Mouse (Mus musculus) heart, embryonic 13.5 days (tissue): Measurements from ENCODE around the gene 2300002M23Rik. TPM values are rescaled to one million over a fixed set of nuclear protein-coding genes. Genes with fewer than 3 reads are reported as not detected.
A peak's percentile ranks its signal among the peaks of the same experiment; 100 is the strongest.

Experiments
- ATAC-seq: fragments of 200-750 bp; cut with Nextera tagmentation; 2 replicates; pipeline ENCODE4 v1.8.0; 2017; ENCODE audit warnings: moderate TSS enrichment; ENCODE audit not compliant: insufficient number of reproducible peaks, low FRiP score, low TSS enrichment; ENCODE audit errors: extremely low read depth
- H3K27ac ChIP-seq: fragments of 300-500 bp; sonication (generic); replicated peaks from 2 replicates; pipeline ENCODE4 v1.5.1; 2015; ENCODE audit warnings: moderate library complexity, mild to moderate bottlenecking, inconsistent platforms
- H3K27me3 ChIP-seq: fragments of 300-500 bp; sonication (generic); replicated peaks from 2 replicates; pipeline ENCODE4 v1.6.1; 2015; ENCODE audit warnings: mild to moderate bottlenecking, inconsistent platforms
- H3K36me3 ChIP-seq: fragments of 300-500 bp; sonication (generic); 2 replicates; pipeline ENCODE4 v1.6.1; 2015; ENCODE audit warnings: mild to moderate bottlenecking, inconsistent platforms
- H3K4me1 ChIP-seq: fragments of 300-500 bp; sonication (generic); 2 replicates; pipeline ENCODE4 v1.6.1; 2015; ENCODE audit warnings: inconsistent platforms
- H3K4me2 ChIP-seq: fragments of 300-500 bp; sonication (generic); 2 replicates; pipeline ENCODE4 v1.6.1; 2015; ENCODE audit warnings: inconsistent platforms, mild to moderate bottlenecking, moderate library complexity
- H3K4me3 ChIP-seq: fragments of 300-500 bp; sonication (generic); 2 replicates; pipeline ENCODE4 v1.5.1; 2015; ENCODE audit warnings: moderate library complexity, mild to moderate bottlenecking, inconsistent platforms
- H3K9ac ChIP-seq: fragments of 300-500 bp; sonication (generic); 2 replicates; pipeline ENCODE4 v1.6.1; 2015; ENCODE audit warnings: inconsistent platforms, mild to moderate bottlenecking, moderate library complexity
- H3K9me3 ChIP-seq: fragments of 300-500 bp; sonication (generic); 2 replicates; pipeline ENCODE4 v1.6.1; 2016; ENCODE audit warnings: inconsistent platforms
- WGBS: fragments of 180-500 bp; shearing (Covaris S2); methylation state at CpG from one replicate; pipeline ENCODE4 v1.1.7; 2015; ENCODE audit warnings: mixed read lengths; 5-methylcytosine and 5-hydroxymethylcytosine counted together
- polyA plus RNA-seq: library from polyadenylated mRNA; unstranded; fragments of >200 nt; fragmentation: Nextera tagmentation; extraction: Ambion mirVana; gene quantifications from 2 replicates; pipeline ENCODE4 v1.2.1, GENCODE M21; 2015

2300002M23Rik gene
- polyA plus RNA-seq, 1 experiment from 2014 or later = not detected

DNA sequence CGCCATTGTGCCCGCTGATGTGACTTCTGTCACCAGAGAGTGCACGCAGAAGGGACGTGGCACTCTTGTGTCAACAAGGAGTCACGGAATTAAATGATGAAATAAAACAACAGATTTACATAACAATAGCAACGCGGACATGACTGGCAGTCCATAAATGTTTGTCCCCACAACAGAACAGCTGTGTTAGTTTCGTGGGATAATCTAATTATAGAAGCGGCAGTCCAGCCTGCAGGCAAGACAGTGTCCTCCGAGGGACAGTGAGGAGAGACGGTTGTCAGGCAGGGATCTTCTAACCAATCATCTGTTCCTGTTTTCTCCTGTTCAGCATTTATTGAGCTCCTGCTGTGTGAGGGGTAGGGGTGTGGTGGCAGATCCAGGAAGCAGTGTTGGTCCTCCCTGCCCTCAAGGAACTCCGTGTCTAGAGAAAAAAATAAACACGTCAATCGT is 23.8 kb upstream of the 2300002M23Rik start:
- ATAC-seq = no peak
- no peaks in the 10 kb centered on the region for H3K9me3 ChIP-seq
- H3K4me3 ChIP-seq = no peak overlapping the region; the same call in 1 of the 2 replicates
- peak overlapping the region; percentile 37 for H3K4me2 ChIP-seq
- H3K27me3 ChIP-seq = 0 out of 2 replicates have a peak, but pooled peaks cover 3% of the 10 kb centered on the region
- no peaks in the 10 kb centered on the region for H3K36me3 ChIP-seq
- peaks cover 21% of the 10 kb centered on the region for H3K4me1 ChIP-seq
- 0 out of 2 replicates have a peak overlapping the region, but pooled peaks have one; percentile 59 for H3K9ac ChIP-seq
- 46% methylated on average over 14 of the region's 14 CpGs for WGBS
- H3K27ac ChIP-seq = peak overlapping the region; percentile 15; the same call in 1 of the 2 replicates

DNA sequence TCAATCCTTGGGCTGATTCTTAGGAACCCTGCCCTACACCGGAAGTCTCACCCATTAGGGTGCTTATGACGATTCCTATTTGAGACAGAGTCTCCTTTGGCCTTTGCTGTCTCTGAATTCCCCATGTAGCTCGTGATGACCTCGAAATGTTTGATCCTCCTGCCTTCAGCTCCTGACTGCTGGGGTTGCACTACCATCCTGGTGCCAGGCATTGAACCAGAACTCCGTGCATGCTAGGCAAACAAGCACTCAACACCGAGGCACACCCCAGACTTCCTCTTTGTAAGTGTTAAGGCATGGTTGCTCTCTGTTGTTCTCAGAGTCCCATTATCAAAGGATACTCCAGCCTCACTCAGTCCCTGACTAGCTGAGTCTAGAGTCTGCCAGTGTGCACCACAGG is 23.2 kb upstream of the 2300002M23Rik start:
- 70% methylated on average over 6 of the region's 6 CpGs for WGBS
- no peak overlapping the region for H3K9ac ChIP-seq
- H3K27ac ChIP-seq = no peak overlapping the region
- no peaks in the 10 kb centered on the region for H3K36me3 ChIP-seq
- peaks cover 27% of the 10 kb centered on the region for H3K4me1 ChIP-seq
- no peak overlapping the region for H3K4me2 ChIP-seq
- no peak overlapping the region for H3K4me3 ChIP-seq
- ATAC-seq = no peak
- no peaks in the 10 kb centered on the region for H3K9me3 ChIP-seq
- H3K27me3 ChIP-seq = 0 out of 2 replicates have a peak, but pooled peaks cover 3% of the 10 kb centered on the region

DNA sequence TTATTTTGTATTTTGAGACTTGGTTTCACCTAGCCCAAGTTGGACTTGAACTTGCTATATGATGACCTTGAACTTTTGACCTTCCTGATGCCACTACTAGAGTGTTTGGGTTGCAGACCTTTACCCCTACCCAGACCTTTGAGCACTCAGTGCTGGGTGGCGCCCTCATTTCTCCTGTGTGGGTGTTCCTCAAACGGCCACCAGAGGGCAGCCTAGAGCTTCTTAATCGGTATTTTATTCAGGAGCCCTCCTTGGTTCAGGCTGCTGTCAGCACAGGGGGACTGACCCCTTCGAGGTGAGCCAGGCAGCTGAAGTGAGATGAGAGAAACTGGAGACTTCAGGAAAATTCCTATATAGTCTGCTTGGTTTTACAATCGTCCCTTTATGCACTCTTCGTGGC is 22.6 kb upstream of the 2300002M23Rik start:
- Histone ChIP-seq H3K27ac (no peak overlapping the region), H3K4me1 (peaks cover 33% of the 10 kb centered on the region), H3K9me3 (no peaks in the 10 kb centered on the region), H3K27me3 (0 out of 2 replicates have a peak, but pooled peaks cover 3% of the 10 kb centered on the region), H3K36me3 (no peaks in the 10 kb centered on the region), H3K4me3 (no peak overlapping the region), H3K9ac (no peak overlapping the region), H3K4me2 (no peak overlapping the region)
- no peak for ATAC-seq
- 34% methylated on average over 6 of the region's 6 CpGs for WGBS

DNA sequence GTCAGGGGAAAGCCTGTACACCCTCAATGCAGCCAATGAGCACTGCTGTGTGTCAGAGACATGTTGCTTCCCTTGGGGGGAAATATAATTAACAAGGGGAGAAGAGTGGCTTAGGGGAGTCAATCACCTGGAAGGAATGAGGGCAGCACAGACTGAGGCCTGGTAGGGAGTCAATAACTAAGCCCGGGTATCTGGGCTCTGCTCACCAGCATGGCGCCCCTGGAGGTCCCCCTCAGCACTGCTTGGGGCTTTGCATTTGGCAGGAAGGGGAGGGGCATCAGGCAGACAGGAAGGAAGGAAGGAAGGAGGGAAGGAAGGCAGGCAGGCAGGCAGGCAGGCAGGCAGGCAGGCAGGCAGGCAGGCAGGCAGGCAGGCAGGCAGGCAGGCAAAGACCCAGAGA is 19.8 kb upstream of the 2300002M23Rik start:
- Histone ChIP-seq H3K27me3 (no peaks in the 10 kb centered on the region), H3K9me3 (no peaks in the 10 kb centered on the region), H3K4me3 (no peak overlapping the region), H3K9ac (no peak overlapping the region), H3K27ac (no peak overlapping the region), H3K4me2 (no peak overlapping the region), H3K36me3 (no peaks in the 10 kb centered on the region), H3K4me1 (peaks cover 60% of the 10 kb centered on the region)
- WGBS = 78% methylated on average over 2 of the region's 2 CpGs
- ATAC-seq = no peak

DNA sequence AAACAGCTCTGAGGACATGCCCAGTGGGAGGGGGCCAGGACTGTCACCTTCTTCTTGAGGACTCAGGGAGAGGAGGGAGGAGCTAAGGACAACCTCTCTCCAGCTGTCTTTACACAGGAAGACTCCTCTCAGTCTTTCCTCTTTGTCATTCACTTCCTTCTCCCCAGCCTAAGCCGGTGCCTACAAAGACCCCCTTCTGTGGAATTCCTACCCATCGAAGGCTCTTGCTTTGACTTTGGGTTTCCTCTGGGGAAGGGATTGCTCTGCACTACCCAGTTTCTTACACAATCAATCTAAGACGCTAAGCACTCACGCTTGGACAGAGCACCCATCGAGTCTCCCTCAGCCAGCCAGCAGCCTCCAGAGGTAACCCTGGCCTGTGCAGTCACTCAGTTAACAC is 18.6 kb upstream of the 2300002M23Rik start:
- no peaks in the 10 kb centered on the region for H3K9me3 ChIP-seq
- 16% methylated on average over 5 of the region's 5 CpGs for WGBS
- no peak for ATAC-seq
- H3K9ac ChIP-seq = peak overlapping the region; percentile 47; the same call in 1 of the 2 replicates
- H3K4me3 ChIP-seq = no peak overlapping the region
- no peaks in the 10 kb centered on the region for H3K27me3 ChIP-seq
- no peaks in the 10 kb centered on the region for H3K36me3 ChIP-seq
- H3K4me1 ChIP-seq = peaks cover 53% of the 10 kb centered on the region
- no peak overlapping the region for H3K4me2 ChIP-seq
- H3K27ac ChIP-seq = peak overlapping the region; percentile 99

DNA sequence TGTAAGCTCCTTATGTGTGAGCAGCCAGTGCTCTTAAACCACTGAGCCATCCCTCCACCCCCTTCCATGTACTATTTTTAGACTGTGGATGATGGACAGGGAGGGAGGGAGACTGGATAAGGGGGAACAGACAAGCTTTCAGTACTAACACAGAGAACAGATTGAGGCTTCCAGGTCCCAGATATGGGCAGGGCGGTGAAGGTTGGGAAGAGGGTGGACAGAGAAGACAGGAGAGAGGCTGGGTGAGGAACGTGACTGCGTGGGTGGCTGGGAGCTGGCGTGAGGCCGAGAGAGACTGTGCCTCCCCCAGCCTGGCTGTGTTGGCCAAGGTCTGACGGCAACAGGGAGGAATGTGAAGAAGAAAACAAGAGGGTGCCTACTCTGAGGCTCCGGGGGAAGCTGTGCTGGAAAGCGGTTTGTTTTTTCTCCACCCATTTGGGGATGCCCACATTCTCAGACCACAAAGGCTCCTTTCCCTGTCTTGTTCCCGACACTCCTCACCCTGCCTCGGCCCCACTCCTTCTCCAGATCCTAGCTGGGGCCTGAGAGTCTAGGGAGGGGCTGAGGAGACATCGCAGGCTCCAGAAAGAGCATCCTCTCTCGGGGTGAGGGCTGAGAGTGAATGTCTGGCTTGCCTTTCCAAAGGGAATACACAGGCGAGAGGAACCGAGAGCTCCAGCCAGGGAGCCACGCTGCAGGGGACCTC is 17.7 kb upstream of the 2300002M23Rik start:
- H3K4me3 ChIP-seq = peak overlapping the region; percentile 33
- 14% methylated on average over 15 of the region's 15 CpGs for WGBS
- H3K27me3 ChIP-seq = no peaks in the 10 kb centered on the region
- H3K9ac ChIP-seq = peak overlapping the region; percentile 77
- H3K9me3 ChIP-seq = no peaks in the 10 kb centered on the region
- ATAC-seq = peak; percentile 80
- H3K4me2 ChIP-seq = peak overlapping the region; percentile 60
- H3K4me1 ChIP-seq = peaks cover 48% of the 10 kb centered on the region
- H3K36me3 ChIP-seq = no peaks in the 10 kb centered on the region
- H3K27ac ChIP-seq = peak overlapping the region; percentile 99

DNA sequence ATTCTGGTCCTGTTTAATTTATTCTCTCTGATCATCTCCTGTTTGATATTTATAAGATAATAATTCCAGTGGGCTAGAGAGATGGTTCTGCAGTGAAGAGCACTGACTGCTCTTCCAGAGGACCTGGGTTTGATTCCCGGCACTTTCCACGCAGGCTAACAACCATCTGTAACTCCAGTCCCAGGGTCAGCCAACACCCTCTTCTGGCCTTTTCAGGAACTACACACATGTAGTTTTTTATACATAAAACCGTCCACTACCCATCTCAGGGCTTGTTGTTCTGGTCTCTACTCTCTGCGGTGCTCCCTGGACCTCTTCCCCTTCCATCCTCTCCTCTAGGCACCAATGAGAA is 17.1 kb upstream of the 2300002M23Rik start:
- Histone ChIP-seq H3K4me1 (peaks cover 48% of the 10 kb centered on the region), H3K27ac (peak overlapping the region; percentile 99), H3K36me3 (no peaks in the 10 kb centered on the region), H3K9ac (peak overlapping the region; percentile 77), H3K4me3 (peak overlapping the region; percentile 33), H3K9me3 (no peaks in the 10 kb centered on the region), H3K4me2 (peak overlapping the region; percentile 60), H3K27me3 (no peaks in the 10 kb centered on the region)
- 90% methylated on average over 4 of the region's 4 CpGs for WGBS
- ATAC-seq = no peak

DNA sequence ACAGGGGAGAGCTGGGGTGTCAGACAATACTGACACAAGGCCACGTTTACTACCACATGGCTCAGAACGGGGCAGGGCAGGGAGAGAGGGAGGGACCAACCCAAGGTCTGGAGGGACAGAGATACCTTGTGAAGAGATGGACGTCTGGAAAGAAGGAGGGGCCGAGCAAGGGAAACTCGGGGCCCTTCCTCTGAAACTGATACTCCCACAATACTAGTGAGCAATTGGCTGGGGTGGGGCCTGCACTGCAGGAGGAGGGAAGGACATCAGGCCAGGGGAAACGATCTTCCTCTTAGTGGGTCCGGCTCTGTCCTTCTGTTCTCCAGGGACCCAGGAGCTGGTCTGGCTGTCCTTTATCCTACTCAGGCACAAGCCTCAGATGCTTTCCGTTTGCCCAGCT is 16.4 kb upstream of the 2300002M23Rik start:
- Histone ChIP-seq H3K4me2 (no peak overlapping the region), H3K27me3 (no peaks in the 10 kb centered on the region), H3K36me3 (no peaks in the 10 kb centered on the region), H3K27ac (peak overlapping the region; percentile 99), H3K4me3 (no peak overlapping the region), H3K9ac (peak overlapping the region; percentile 66), H3K9me3 (no peaks in the 10 kb centered on the region), H3K4me1 (peaks cover 48% of the 10 kb centered on the region)
- WGBS = 53% methylated on average over 8 of the region's 8 CpGs
- no peak for ATAC-seq

DNA sequence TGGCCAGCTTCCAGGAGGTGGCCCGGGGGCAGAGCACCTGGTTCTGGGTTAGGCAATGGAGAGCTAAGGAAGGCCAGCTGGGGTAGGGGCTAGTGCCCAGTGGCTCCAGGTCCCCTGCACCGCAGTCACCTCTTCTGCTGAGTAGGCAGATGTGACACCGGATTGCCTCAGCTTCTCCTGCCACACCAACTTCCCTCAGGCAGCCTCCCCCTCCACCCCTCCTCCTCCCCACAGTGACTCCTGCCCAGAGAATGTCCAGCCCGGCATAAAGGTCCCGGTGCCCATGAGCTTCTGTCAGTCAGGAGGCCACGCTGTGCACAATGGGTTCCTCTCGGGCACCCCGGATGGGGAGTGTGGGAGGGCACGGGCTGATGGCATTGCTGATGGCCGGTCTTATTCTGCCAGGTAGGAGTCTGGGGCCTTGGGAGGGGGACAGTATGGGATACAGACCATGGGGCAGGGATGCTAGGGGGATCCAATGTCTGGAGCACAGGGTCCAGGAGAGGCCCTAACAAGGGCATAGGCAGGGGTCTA is 15.3 kb upstream of the 2300002M23Rik start, which contains the start of gene Cdsn:
TSS of gene Cdsn (plus strand) at position 248 of the 534 bp plus-strand sequence.
- Histone ChIP-seq H3K9ac (peak within 1 kb of the TSS; percentile 66), H3K9me3 (no peaks in the 10 kb centered on the region), H3K36me3 (no peaks in the 10 kb centered on the region), H3K27me3 (no peaks in the 10 kb centered on the region), H3K4me3 (no peak within 1 kb of the TSS), H3K27ac (peak within 1 kb of the TSS; percentile 99), H3K4me1 (peaks cover 50% of the 10 kb centered on the region), H3K4me2 (no peak within 1 kb of the TSS)
- ATAC-seq = no peak
- 66% methylated on average over 10 of the region's 10 CpGs for WGBS

DNA sequence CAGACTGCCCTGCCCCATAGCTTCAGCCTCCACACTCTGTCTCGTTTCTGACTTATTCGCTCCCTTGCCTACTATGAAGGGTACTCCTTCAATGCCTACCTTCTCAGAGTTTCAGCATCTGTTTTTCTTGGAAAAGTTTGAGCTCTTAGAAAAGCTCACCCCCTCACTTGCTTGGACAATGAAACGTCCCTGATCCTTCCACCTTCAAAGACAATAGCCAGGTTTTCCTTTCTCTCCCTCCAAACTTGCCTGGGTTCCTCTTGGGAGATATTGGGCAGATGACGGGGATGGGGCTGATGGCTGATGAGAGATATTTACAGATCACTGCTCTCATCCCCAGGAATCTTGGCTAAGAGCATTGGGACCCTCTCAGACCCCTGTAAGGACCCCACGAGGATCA is 12.9 kb upstream of the 2300002M23Rik start:
- WGBS = 75% methylated on average over 5 of the region's 5 CpGs
- H3K9me3 ChIP-seq = no peaks in the 10 kb centered on the region
- H3K4me3 ChIP-seq = no peak overlapping the region
- H3K9ac ChIP-seq = no peak overlapping the region
- H3K4me2 ChIP-seq = no peak overlapping the region
- ATAC-seq = no peak
- no peak overlapping the region for H3K27ac ChIP-seq
- H3K4me1 ChIP-seq = peaks cover 33% of the 10 kb centered on the region
- H3K27me3 ChIP-seq = no peaks in the 10 kb centered on the region
- H3K36me3 ChIP-seq = no peaks in the 10 kb centered on the region

DNA sequence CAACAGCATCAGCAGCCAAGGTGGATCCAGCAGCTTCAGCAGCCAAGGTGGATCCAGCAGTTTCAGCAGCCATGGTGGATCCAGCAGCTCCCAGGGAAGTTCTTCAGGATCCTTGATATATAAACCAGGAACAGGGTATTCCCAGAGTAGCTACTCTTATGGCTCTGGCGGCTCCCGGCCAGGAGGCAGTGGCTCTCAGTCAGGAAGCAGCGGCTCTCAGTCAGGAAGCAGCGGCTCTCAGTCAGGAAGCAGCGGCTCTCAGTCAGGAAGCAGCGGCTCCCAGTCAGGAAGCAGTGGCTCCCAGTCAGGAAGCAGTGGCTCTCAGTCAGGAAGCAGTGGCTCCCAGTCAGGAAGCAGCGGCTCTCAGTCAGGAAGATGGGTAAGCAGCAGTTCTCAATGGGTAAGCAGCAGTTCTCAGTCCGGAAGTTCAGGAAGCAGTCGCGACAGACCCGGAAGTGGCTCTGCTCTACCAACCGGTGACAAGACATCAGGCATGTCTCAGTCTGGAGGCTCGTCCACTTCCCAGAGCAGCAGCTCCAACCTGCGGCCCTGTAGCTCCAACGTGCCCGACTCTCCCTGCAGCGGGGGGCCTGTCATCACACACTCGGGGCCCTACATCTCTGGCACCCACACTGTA is 12.4 kb upstream of the 2300002M23Rik start:
- Histone ChIP-seq H3K9ac (no peak overlapping the region), H3K27ac (no peak overlapping the region), H3K4me3 (no peak overlapping the region), H3K4me2 (no peak overlapping the region), H3K27me3 (no peaks in the 10 kb centered on the region), H3K9me3 (no peaks in the 10 kb centered on the region), H3K36me3 (no peaks in the 10 kb centered on the region), H3K4me1 (peaks cover 28% of the 10 kb centered on the region)
- 84% methylated on average over 18 of the region's 18 CpGs for WGBS
- no peak for ATAC-seq
